9 mouse cellular contexts compared by ENCODE assay signal in genomic region chr4:33032045-33032444, GRCm38 (mm10). TPM values are rescaled to one million over a fixed set of nuclear protein-coding genes. Genes with fewer than 3 reads are reported as not detected.
DNase-seq lines count a peak whose midpoint lies in the region; ATAC-seq and TF ChIP-seq lines count a peak whose summit lies in the region.
"Had no signal": no experiment of that assay in that cellular context is flagged by ENCODE, and none has a peak within 500 bp of the region (broad histone marks: within the 10 kb centered on the region; RNA-seq: fewer than 3 reads in every experiment).

No protein-coding gene starts in this region.

- H3K9me3 ChIP-seq in kidney, embryonic 14.5 days (ENCODE audit: control insufficient read depth, low read length), result peaks cover 6% of the 10 kb centered on the region; the same call in 1 of the 2 replicates
- no peaks in the 10 kb centered on the region for H3K9me3 ChIP-seq in hindbrain, embryonic 14.5 days (ENCODE audit: control insufficient read depth, low read length)
- H3K9me3 ChIP-seq in midbrain, embryonic 16.5 days (replicated peaks; ENCODE audit: control insufficient read depth, low read length, poor library complexity, severe bottlenecking), result no peaks in the 10 kb centered on the region

- TF ChIP-seq CTCF in bone marrow macrophage, adult 2 months (IDR thresholded peaks at IDR 0.05; ENCODE audit: low read depth, low read length), result no peak

- H3K36me3 ChIP-seq in kidney, embryonic 14.5 days (ENCODE audit: control insufficient read depth, insufficient read depth, low read length), result peaks cover 11% of the 10 kb centered on the region; the same call in 1 of the 2 replicates
- H3K36me3 ChIP-seq in hindbrain, embryonic 14.5 days (replicated peaks; ENCODE audit: control insufficient read depth, insufficient read depth), result peaks cover 17% of the 10 kb centered on the region
- peaks cover 8% of the 10 kb centered on the region for H3K36me3 ChIP-seq in midbrain, embryonic 16.5 days (ENCODE audit: control insufficient read depth, insufficient read depth, low read length)

- no peak for ATAC-seq in kidney, embryonic 14.5 days (ENCODE audit: low FRiP score, low TSS enrichment)
- no peak for ATAC-seq in hindbrain, embryonic 14.5 days (ENCODE audit: low FRiP score)
- ATAC-seq in midbrain, embryonic 16.5 days, result no peak

- peaks cover 12% of the 10 kb centered on the region for H3K4me1 ChIP-seq in kidney, embryonic 14.5 days (ENCODE audit: control insufficient read depth, insufficient read depth, low read length)
- H3K4me1 ChIP-seq in bone marrow macrophage, adult 2 months (ENCODE audit: control insufficient read depth, insufficient read depth, low read length), result peaks cover 15% of the 10 kb centered on the region
- peaks cover 20% of the 10 kb centered on the region for H3K4me1 ChIP-seq in hindbrain, embryonic 14.5 days (replicated peaks; ENCODE audit: control insufficient read depth, insufficient read depth, low read length)
- H3K4me1 ChIP-seq in midbrain, embryonic 16.5 days (ENCODE audit: control insufficient read depth, insufficient read depth, low read length), result peaks cover 27% of the 10 kb centered on the region

- no peaks in the 10 kb centered on the region for H3K27me3 ChIP-seq in kidney, embryonic 14.5 days (ENCODE audit: control insufficient read depth, insufficient read depth, low read length)
- no peaks in the 10 kb centered on the region for H3K27me3 ChIP-seq in hindbrain, embryonic 14.5 days (ENCODE audit: control insufficient read depth, insufficient read depth, low read length)
- no peaks in the 10 kb centered on the region for H3K27me3 ChIP-seq in midbrain, embryonic 16.5 days (ENCODE audit: control insufficient read depth, insufficient read depth, low read depth, low read length)

- 8% methylated on average over 4 of the region's 4 CpGs for WGBS in kidney, embryonic 14.5 days
- 4% methylated on average over 4 of the region's 4 CpGs for WGBS in hindbrain, embryonic 14.5 days
- WGBS in midbrain, embryonic 16.5 days, result 3% methylated on average over 4 of the region's 4 CpGs

- peak overlapping the region; percentile 66 for H3K4me3 ChIP-seq in kidney, embryonic 14.5 days (ENCODE audit: low read length)
- peak overlapping the region; percentile 82 for H3K4me3 ChIP-seq in bone marrow macrophage, adult 2 months (ENCODE audit: insufficient read depth, low read length)
- peak overlapping the region; percentile 89 for H3K4me3 ChIP-seq in hindbrain, embryonic 14.5 days (replicated peaks; ENCODE audit: low read length)
- H3K4me3 ChIP-seq in midbrain, embryonic 16.5 days (ENCODE audit: low read depth, low read length), result peak overlapping the region; percentile 59

- H3K9ac ChIP-seq in kidney, embryonic 14.5 days (ENCODE audit: low read depth, low read length), result peak overlapping the region; percentile 93
- H3K9ac ChIP-seq in hindbrain, embryonic 14.5 days, result peak overlapping the region; percentile 94
- peak overlapping the region; percentile 97 for H3K9ac ChIP-seq in midbrain, embryonic 16.5 days (ENCODE audit: low read depth, low read length)

- H3K27ac ChIP-seq in kidney, embryonic 14.5 days (ENCODE audit: low read depth, low read length), result no peak overlapping the region
- H3K27ac ChIP-seq in bone marrow macrophage, adult 2 months (ENCODE audit: insufficient read depth, low read depth, low read length), result no peak overlapping the region
- peak overlapping the region; percentile 98 for H3K27ac ChIP-seq in hindbrain, embryonic 14.5 days
- peak overlapping the region; percentile 97; the same call in 1 of the 2 replicates for H3K27ac ChIP-seq in midbrain, embryonic 16.5 days (ENCODE audit: low read length)

- TF ChIP-seq POLR2A in bone marrow macrophage, adult 2 months (IDR thresholded peaks at IDR 0.05; ENCODE audit: borderline replicate concordance, low read depth, low read length), result no peak

- DNase-seq in kidney, postnatal 10 days, result no peak
- no peak for DNase-seq in hindbrain, embryonic 14.5 days (ENCODE audit: low spot score)
- DNase-seq in layer of hippocampus, postnatal 25 days (ENCODE audit: extremely low spot score in 1 of 2, low spot score in 1 of 2), result no peak
- no peak for DNase-seq in adrenal gland, postnatal 25 days
- DNase-seq in kidney, postnatal 4 days, result no peak

- H3K4me2 ChIP-seq in kidney, embryonic 14.5 days (replicated peaks; ENCODE audit: low read depth, low read length), result peak overlapping the region; percentile 60
- peak overlapping the region; percentile 62 for H3K4me2 ChIP-seq in hindbrain, embryonic 14.5 days (replicated peaks)
- peak overlapping the region; percentile 75 for H3K4me2 ChIP-seq in midbrain, embryonic 16.5 days (ENCODE audit: low read length)

RNA-seq across cellular contexts. Expression of gene Ube2j1, which starts 0.8 kb away (rescaled TPM):
- 34.4 and 43.6 TPM in 2 replicates for polyA plus RNA-seq in kidney, embryonic 14.5 days (2014; fragmentation: Nextera tagmentation; extraction: Ambion mirVana)
- polyA plus RNA-seq in bone marrow macrophage, adult 2 months (2012; ENCODE audit: insufficient read depth, insufficient read length, missing spikeins), result 41.7 and 47.4 TPM in 2 replicates
- 78.3 and 89.3 TPM in 2 replicates for polyA plus RNA-seq in hindbrain, embryonic 14.5 days (2014; fragmentation: Nextera tagmentation; extraction: Ambion mirVana)
- polyA plus RNA-seq in midbrain, embryonic 16.5 days (2015; fragmentation: Nextera tagmentation; extraction: Ambion mirVana), result 63.2 and 66.4 TPM in 2 replicates
- total RNA-seq in layer of hippocampus, postnatal 25 days (2021), result 100 to 1,000 TPM in 1 of 2 experiments, 10 to 100 TPM in 1; 97.2 to 101 TPM
- total RNA-seq in adrenal gland, postnatal 25 days (2021), result 59.8 and 61.4 TPM in 2 replicates

RNA-seq across cellular contexts. Expression of gene Gabrr2, which starts 30.8 kb away (rescaled TPM):
- polyA plus RNA-seq in kidney, embryonic 14.5 days (2014; fragmentation: Nextera tagmentation; extraction: Ambion mirVana), result not detected in 2 replicates
- 0.31 TPM in 1 of 2 replicates, not detected in the other for polyA plus RNA-seq in bone marrow macrophage, adult 2 months (2012; ENCODE audit: insufficient read depth, insufficient read length, missing spikeins)
- polyA plus RNA-seq in hindbrain, embryonic 14.5 days (2014; fragmentation: Nextera tagmentation; extraction: Ambion mirVana), result 0.50 and 0.94 TPM in 2 replicates
- polyA plus RNA-seq in midbrain, embryonic 16.5 days (2015; fragmentation: Nextera tagmentation; extraction: Ambion mirVana), result 0.34 and 0.80 TPM in 2 replicates
- total RNA-seq in layer of hippocampus, postnatal 25 days (2021), result under 1 TPM; 0.39 to 0.52 TPM
- 0.27 TPM in 1 of 2 replicates, not detected in the other for total RNA-seq in adrenal gland, postnatal 25 days (2021)
- total RNA-seq: adrenal gland, postnatal 4 days had no signal

RNA-seq across cellular contexts. Expression of gene Rragd, which starts 49.2 kb away (rescaled TPM):
- 14.5 and 21.1 TPM in 2 replicates for polyA plus RNA-seq in kidney, embryonic 14.5 days (2014; fragmentation: Nextera tagmentation; extraction: Ambion mirVana)
- 2.4 and 2.5 TPM in 2 replicates for polyA plus RNA-seq in bone marrow macrophage, adult 2 months (2012; ENCODE audit: insufficient read depth, insufficient read length, missing spikeins)
- polyA plus RNA-seq in hindbrain, embryonic 14.5 days (2014; fragmentation: Nextera tagmentation; extraction: Ambion mirVana), result 35.8 and 40.0 TPM in 2 replicates
- 38.3 and 39.4 TPM in 2 replicates for polyA plus RNA-seq in midbrain, embryonic 16.5 days (2015; fragmentation: Nextera tagmentation; extraction: Ambion mirVana)
- total RNA-seq in layer of hippocampus, postnatal 25 days (2021), result 10 to 100 TPM; 58.9 to 60.5 TPM
- total RNA-seq in adrenal gland, postnatal 25 days (2021), result 7.3 and 10.8 TPM in 2 replicates

Comparison
In these comparisons a context has a peak if more than half of its experiments do, and no peak if none do; other contexts are left out.
1. H3K27ac ChIP-seq: peak in hindbrain, embryonic 14.5 days (single experiment) and midbrain, embryonic 16.5 days (single experiment); none in kidney, embryonic 14.5 days (single experiment) and bone marrow macrophage, adult 2 months (single experiment).
2. Peak in every context shown above with its lines, with median percentiles within 50 percentile points of each other: H3K4me2 ChIP-seq, H3K4me3 ChIP-seq and H3K9ac ChIP-seq.